Mouse (Mus musculus): ENCODE results near the gene Pole. TPM values are rescaled to one million over a fixed set of nuclear protein-coding genes. Genes with fewer than 3 reads are reported as not detected.

The Pole gene
- total RNA-seq, 2 experiments from 2014 or later, result 4.8 to 7.6 TPM

DNA sequence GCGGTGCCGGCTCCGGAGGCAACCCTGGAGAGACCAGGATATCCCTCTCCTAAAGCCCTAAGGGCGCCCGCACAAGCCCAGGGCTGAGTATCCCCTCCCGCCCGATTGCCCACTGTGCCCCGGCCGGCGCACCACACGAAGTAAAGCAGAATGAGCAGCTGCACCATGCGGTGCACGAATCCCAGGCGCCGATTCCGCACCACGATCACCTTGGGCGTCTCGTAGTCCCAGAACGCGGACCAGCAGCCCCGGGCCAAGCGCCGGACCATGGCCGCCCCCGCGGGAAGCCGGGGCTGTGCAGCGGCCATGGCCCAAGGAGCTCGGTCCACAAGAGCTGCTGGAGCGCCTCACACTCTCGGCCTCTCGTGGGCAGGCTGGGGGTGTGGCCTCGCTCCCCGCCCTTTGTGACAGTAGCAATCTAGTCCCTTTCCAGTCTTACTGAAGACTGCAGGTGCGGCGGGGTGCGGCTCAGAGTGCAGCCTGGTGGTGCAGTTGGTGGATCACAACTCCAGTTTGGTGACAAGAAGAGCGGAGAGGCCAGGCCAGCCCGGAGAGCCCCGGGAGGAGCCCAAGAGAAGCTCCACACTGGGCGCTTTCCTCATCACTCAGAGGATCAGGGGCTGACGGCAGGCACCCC, 56.7 kb downstream of the Pole start, which contains the start of gene P2rx2:
Gene P2rx2 (minus strand): TSS at position 565 of the 637 bp plus-strand sequence.
- peak; percentile 19 to 28 for DNase-seq (ENCODE audit: low spot score in 2 of 2)

DNA sequence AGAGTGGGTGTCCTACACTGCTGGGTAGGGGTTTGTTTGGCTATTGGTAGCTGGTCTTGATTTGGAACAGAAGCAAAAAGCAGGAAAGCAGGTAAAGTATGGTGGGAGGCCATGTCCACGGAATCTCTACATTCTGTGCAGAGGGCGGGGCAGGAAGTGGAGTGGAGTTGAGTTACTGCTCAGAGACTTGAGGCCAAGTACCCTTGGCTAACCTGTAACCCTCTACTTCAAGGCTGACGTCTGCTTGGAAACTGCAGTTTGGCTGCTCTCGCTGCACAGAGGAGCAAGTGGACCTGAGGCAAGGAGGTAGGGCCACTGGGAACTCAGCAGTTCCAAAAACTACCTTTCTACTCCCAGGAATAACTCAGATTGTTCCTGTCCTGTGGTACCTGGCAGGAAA, 58.4 kb downstream of the Pole start, which contains the start of gene Lrcol1:
Gene Lrcol1 (plus strand): TSS at position 207 of the 400 bp plus-strand sequence.
- DNase-seq (ENCODE audit: low spot score in 2 of 2), result no peak

- no peak for DNase-seq (ENCODE audit: low spot score in 2 of 2)
These were observed 59.4 kb downstream of the Pole start for GRCm38 (mm10) chr5:110345553-110345952.

- DNase-seq (ENCODE audit: low spot score in 2 of 2), result no peak
These were observed 60.9 kb downstream of the Pole start for GRCm38 (mm10) chr5:110347006-110347405.

- DNase-seq (ENCODE audit: low spot score in 2 of 2), result peak; percentile 50 to 59
These were observed 68.6 kb downstream of the Pole start for GRCm38 (mm10) chr5:110354716-110355115.

GRCm38 (mm10) chr5:110357531-110358179, 71.5 kb downstream of the Pole start:
- peak; percentile 91 for DNase-seq (ENCODE audit: low spot score in 2 of 2)

- no peak for DNase-seq (ENCODE audit: low spot score in 2 of 2)
These were observed 75.4 kb downstream of the Pole start for GRCm38 (mm10) chr5:110361465-110361864.

DNA sequence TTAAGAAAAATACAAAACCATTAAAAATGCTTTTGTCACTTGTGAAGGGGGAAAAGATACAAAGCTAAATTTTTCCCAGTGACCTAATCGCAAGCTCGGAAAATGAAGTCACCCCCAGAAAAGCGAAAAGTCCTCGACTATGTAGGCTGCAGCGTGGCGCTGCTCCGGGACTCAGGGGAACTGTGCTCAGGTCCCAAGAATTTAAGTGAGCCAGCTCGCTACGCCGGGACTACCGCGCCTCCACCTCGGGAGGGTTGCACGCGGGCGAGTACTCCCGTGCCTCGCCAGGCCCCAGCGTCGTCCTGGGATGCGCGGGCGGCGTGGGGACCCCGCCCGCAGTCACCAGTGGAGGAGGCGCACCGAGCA, 76.7 kb downstream of the Pole start:
- no peak for DNase-seq (ENCODE audit: low spot score in 2 of 2)

DNA sequence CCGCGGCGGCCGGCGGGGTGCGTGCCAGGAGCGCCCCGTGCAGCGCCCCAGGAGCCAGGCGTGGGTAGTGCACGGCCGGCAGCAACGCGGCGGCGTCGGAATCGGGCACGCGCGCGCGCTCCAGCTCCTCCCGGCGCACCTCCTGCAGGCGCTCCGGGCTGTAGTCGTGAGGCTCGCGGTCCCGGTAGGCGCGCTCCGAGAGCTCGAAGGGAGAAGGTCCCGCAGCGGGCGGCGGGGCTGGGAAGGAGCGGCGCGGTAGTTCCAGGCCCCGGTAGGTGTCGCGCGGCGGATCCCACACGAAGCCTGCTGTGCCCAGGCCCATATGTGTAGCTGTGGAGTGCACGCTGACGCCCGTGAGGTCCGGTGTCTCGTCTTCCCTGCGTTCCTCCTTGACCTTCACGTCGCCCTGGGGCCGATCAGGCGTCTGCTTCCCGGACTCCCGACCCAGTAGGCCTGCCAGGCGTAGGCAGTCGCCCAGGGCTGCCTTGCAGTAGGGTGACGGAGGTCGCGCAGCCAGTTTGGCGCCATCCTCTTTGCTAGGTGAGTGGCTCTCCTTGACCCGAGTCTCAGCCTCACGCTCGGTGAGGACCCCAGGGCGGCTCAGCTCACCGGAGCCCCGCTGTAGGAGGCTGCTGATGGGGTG, 77.2 kb downstream of the Pole start:
- peak; percentile 74 to 86 for DNase-seq (ENCODE audit: low spot score in 2 of 2)

DNA sequence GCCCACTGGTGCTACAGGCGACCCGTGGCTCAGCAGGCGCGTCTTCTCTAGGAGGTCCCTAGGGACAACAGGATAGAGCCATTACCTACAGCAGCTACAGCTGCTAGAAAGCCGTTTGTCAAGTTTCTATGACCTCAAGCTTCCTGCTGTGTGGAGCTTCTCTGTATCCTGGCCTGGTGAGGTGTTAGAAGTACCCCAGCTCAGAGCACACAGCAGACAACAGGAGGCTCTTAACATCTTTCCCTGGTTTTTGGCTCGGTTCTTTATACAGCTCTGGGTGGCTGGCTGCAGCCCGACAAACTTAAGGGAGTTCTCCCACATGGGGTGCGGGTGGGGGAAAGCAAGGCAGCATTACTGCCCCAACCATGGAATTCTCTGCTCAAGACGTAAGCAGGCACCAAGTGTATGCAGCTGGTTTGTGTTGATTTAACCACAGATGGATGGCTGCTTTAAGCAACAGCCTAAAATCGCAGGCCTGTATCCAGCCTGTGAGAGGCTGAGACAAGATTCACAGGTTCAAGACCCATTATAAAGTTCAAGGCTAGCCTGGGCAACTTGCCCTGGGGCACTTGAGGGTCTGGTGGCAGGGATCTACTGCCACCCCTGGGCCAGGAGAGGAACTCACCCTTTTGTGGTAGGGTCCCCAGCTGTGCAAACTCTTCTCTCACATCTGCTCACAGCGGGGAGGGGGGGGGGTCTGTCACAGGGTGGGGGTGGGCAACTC, 77.9 kb downstream of the Pole start:
- no peak for DNase-seq (ENCODE audit: low spot score in 2 of 2)

DNA sequence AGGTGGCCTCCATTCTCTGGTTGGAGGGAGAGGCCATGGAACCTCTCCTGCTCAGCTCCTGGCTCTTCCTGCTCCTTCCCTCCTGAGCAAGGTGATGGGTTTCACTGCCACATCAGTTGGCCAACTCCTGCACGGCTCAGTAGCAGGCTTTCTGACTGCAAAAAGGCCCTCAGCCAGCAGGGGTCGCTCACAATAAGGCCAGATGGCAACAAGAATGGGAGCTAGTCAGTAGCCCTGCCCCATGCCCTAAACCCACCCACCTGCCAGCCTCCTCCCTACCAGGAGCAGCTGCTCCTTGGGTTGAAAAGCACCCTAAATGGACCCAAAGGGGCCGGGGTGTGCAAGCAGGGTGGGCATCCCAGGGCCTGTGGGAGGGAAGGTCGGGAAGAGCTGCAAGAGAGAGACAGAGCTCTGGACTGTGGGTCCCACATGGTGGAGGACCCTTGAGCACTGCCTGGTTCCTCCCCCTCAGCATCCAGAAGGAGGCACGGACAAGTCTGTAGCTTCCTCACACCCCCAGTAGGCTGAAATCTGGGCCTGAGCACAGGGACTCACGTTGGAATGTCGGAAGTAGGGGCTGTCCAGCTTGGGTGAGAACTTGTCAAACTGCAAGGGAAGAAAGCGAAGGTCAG, 90.8 kb downstream of the Pole start:
- peak; percentile 88 to 89 for DNase-seq (ENCODE audit: low spot score in 2 of 2)

- no peak for DNase-seq (ENCODE audit: low spot score in 2 of 2)
These were observed 92.1 kb downstream of the Pole start for GRCm38 (mm10) chr5:110378181-110378583.

DNA sequence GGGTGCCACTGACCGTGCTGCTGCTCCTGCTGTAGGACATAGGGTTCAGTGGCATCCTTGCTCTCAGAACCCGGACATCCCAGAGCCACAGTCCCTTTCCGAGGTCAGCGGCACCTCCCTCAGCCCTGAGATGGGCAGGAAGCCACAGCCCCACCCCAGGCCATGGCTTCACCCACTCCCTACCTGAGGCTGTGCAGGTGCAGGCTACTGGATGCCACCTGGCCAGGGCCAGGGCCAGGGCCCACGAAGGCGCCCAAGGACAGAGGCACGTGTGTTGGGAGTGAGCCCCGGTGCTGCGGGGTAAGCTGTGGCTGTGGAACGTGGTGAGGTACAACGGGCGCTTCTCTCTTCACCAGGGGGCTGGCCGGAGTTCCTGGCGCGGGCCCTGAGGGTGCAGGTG, 93.0 kb downstream of the Pole start:
- no peak for DNase-seq (ENCODE audit: low spot score in 2 of 2)

GRCm38 (mm10) chr5:110379823-110380222, 93.7 kb downstream of the Pole start:
- no peak for DNase-seq (ENCODE audit: low spot score in 2 of 2)

DNA sequence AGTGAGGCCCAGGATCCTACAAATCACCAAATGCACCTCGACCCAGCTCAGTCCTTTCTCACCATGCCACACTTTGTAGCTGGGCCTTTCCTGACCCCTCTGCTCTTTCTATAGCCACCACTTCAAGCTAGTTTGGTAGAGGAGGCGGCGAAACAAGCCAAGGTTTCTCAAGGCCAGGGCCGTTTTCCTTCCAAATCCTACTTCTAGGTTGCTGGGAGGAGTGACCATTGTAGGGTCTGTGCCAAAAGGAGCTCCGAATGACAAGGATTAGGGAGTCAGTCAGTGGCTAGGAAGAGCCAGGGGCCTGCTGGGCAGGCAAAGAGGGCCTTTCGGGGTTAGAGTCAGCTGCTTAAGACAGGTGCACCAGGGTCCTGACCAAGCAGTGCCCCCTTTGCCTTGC, 98.4 kb downstream of the Pole start:
- DNase-seq (ENCODE audit: low spot score in 2 of 2), result no peak

DNA sequence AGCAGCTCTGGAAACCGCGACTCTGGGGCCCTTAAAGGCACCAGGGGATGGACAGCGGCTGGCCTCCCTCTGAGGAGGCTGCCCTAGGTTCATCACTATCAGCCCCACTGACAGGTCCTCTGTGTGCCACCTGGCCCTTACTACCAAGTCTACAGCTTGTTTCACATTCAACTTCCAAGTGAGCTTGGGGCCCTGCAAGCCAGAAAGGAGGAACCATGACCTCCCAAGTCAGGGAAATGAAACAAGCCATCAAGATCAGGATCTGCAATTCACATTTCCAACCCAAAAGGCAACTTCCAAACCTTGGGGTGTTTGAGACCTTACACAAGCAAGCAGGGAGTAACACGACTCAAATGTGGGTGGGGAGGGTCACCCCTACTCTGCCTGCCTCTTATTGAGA, 99.2 kb downstream of the Pole start:
- no peak for DNase-seq (ENCODE audit: low spot score in 2 of 2)

- peak; percentile 77 to 86 for DNase-seq (ENCODE audit: low spot score in 2 of 2)
These were observed 100.5 kb downstream of the Pole start for GRCm38 (mm10) chr5:110386371-110387330.

Measured in layer of hippocampus, postnatal 10 days (tissue).